Mouse (Mus musculus) embryonic facial prominence, embryonic 13.5 days (tissue): ENCODE results near the gene 5430419D17Rik. TPM values are rescaled to one million over a fixed set of nuclear protein-coding genes. Genes with fewer than 3 reads are reported as not detected.

Source experiments
- ATAC-seq: fragments of 200-750 bp; cut with Nextera tagmentation; 2 replicates; pipeline ENCODE4 v1.8.0; 2017; ENCODE audit warnings: low read depth; ENCODE audit not compliant: insufficient number of reproducible peaks, insufficient read depth, low FRiP score, low TSS enrichment
- H3K27ac ChIP-seq: fragments of 300-500 bp; sonication (generic); 2 replicates; pipeline ENCODE4 v1.5.1; 2015; ENCODE audit warnings: moderate library complexity, mild to moderate bottlenecking, inconsistent platforms
- H3K27me3 ChIP-seq: fragments of 300-500 bp; sonication (generic); 2 replicates; pipeline ENCODE4 v1.6.1; 2015; ENCODE audit warnings: mild to moderate bottlenecking, inconsistent platforms
- H3K36me3 ChIP-seq: fragments of 300-500 bp; sonication (generic); 2 replicates; pipeline ENCODE4 v1.6.1; 2015; ENCODE audit warnings: mild to moderate bottlenecking, inconsistent platforms
- H3K4me1 ChIP-seq: fragments of 300-500 bp; sonication (generic); 2 replicates; pipeline ENCODE4 v1.6.1; 2015; ENCODE audit warnings: inconsistent platforms
- H3K4me2 ChIP-seq: fragments of 300-500 bp; sonication (generic); 2 replicates; pipeline ENCODE4 v1.6.1; 2015; ENCODE audit warnings: moderate library complexity, mild to moderate bottlenecking, inconsistent platforms
- H3K4me3 ChIP-seq: fragments of 300-500 bp; sonication (generic); 2 replicates; pipeline ENCODE4 v1.5.1; 2015; ENCODE audit warnings: mild to moderate bottlenecking, inconsistent platforms
- H3K9ac ChIP-seq: fragments of 300-500 bp; sonication (generic); 2 replicates; pipeline ENCODE4 v1.6.1; 2015; ENCODE audit warnings: mild to moderate bottlenecking, inconsistent platforms
- H3K9me3 ChIP-seq: fragments of 300-500 bp; sonication (generic); 2 replicates; pipeline ENCODE4 v1.6.1; 2016; ENCODE audit warnings: inconsistent platforms
- WGBS: fragments of 180-500 bp; shearing (Covaris S2); methylation state at CpG from one replicate; pipeline ENCODE4 v1.1.7; 2015; ENCODE audit warnings: mixed read lengths; 5-methylcytosine and 5-hydroxymethylcytosine counted together
- polyA plus RNA-seq: library from polyadenylated mRNA; unstranded; fragments of >200 nt; fragmentation: Nextera tagmentation; extraction: Ambion mirVana; gene quantifications from 2 replicates; pipeline ENCODE4 v1.2.1, GENCODE M21; 2015

Gene 5430419D17Rik
- polyA plus RNA-seq, 1 experiment from 2014 or later = not detected

GRCm38 (mm10) chr7:131223086-131223485 lies 48.9 kb downstream of the 5430419D17Rik start:
- Histone ChIP-seq H3K9ac (no peak overlapping the region), H3K4me3 (no peak overlapping the region), H3K4me1 (no peaks in the 10 kb centered on the region), H3K9me3 (no peaks in the 10 kb centered on the region), H3K27me3 (no peaks in the 10 kb centered on the region; the same call in 1 of the 2 replicates), H3K27ac (no peak overlapping the region), H3K36me3 (no peaks in the 10 kb centered on the region), H3K4me2 (no peak overlapping the region)
- whole genome bisulfite sequencing = 83% methylated on average over 5 of the region's 5 CpGs
- ATAC-seq = no peak

DNA sequence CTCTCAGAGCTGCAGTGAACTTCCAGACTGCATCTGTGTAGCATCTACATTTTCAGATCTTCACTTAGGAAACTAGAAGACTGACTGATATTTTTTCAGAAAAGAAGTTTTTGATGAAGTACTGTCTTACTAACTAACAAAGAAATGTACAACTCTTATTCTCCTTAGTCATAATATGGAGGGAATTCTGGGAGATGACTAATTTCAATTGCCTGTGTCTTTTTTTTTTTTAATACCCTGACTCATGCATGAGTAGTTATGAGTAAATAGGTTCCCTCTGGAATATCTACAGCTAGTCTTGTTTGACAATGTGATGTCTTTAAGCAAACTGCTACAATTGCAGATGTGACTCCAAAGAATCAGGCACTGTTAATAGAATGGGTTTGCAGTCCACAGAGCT lies 61.9 kb downstream of the 5430419D17Rik start:
- Histone ChIP-seq H3K4me2 (no peak overlapping the region), H3K9ac (no peak overlapping the region), H3K4me1 (no peaks in the 10 kb centered on the region), H3K27ac (no peak overlapping the region), H3K4me3 (no peak overlapping the region), H3K27me3 (0 out of 2 replicates have a peak, but pooled peaks cover 3% of the 10 kb centered on the region), H3K9me3 (no peaks in the 10 kb centered on the region), H3K36me3 (no peaks in the 10 kb centered on the region)
- ATAC-seq = no peak

DNA sequence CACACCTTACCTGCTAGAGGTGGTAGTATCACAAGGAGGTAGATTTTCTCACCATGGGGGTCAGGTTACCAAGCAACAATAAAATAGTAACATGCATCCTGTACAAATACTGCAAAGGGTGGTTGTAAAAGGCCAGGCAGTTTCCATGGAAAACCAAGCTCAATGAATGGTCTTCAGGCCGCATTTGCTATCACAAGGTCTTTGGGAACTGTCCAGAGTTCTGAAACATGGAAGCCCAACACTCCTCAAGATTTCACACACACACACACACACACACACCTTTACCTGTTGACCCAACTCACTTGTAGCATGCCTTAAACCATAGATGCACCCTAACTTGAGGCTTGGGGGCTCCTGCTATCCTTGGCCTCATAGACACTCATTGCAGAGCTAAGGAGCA lies 70.8 kb downstream of the 5430419D17Rik start:
- H3K27me3 ChIP-seq = no peaks in the 10 kb centered on the region
- 15% methylated on average over 1 of the region's 1 CpGs for WGBS
- no peak for ATAC-seq
- no peak overlapping the region for H3K4me2 ChIP-seq
- no peaks in the 10 kb centered on the region for H3K4me1 ChIP-seq
- no peaks in the 10 kb centered on the region for H3K36me3 ChIP-seq
- H3K27ac ChIP-seq = no peak overlapping the region
- no peaks in the 10 kb centered on the region for H3K9me3 ChIP-seq
- no peak overlapping the region for H3K9ac ChIP-seq
- H3K4me3 ChIP-seq = no peak overlapping the region

DNA sequence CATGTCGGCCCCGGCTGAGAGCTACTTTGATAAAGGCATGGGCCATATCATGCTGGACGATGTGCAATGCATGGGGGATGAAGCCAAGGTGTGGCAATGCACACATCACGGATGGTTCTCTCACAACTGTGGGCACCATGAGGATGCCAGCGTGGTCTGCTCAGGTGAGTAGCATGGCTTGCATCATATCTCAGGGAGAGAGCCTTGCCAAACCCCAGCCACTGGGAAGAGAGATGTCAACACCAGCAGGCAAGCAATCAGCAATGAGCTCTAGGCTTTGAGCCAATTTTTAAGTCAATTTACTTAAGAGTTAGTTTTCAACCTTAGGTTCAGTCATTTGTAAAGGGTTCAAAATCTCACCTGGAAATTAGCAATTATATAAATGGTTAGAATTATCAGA lies 82.6 kb downstream of the 5430419D17Rik start:
- H3K36me3 ChIP-seq = no peaks in the 10 kb centered on the region
- H3K9me3 ChIP-seq = no peaks in the 10 kb centered on the region
- H3K9ac ChIP-seq = no peak overlapping the region
- no peak for ATAC-seq
- H3K4me3 ChIP-seq = no peak overlapping the region
- H3K27ac ChIP-seq = no peak overlapping the region
- H3K4me1 ChIP-seq = no peaks in the 10 kb centered on the region
- H3K27me3 ChIP-seq = no peaks in the 10 kb centered on the region
- WGBS = 89% methylated on average over 5 of the region's 5 CpGs
- H3K4me2 ChIP-seq = no peak overlapping the region

DNA sequence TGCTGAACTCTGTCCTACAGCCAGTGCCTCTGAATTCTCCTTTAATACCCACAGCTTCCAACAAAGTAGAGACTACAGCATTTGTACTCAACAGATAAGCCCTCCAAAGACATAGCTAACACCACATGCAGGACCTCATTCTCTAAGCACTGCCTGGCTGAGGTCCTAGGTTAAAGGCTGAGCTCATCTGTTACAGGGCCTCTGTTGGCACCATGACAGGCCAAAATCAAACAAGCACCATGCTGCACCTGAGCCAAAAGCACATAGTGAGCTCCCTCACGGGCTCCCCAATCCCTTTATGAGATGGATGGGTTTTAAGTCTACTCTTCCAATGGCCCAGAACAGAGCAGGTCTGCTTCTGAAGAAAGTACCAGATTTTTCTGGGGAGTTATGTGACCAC lies 83.1 kb downstream of the 5430419D17Rik start:
- WGBS = 69% methylated on average over 1 of the region's 1 CpGs
- no peak overlapping the region for H3K9ac ChIP-seq
- H3K27me3 ChIP-seq = no peaks in the 10 kb centered on the region
- no peaks in the 10 kb centered on the region for H3K9me3 ChIP-seq
- no peak overlapping the region for H3K27ac ChIP-seq
- H3K36me3 ChIP-seq = no peaks in the 10 kb centered on the region
- ATAC-seq = no peak
- H3K4me1 ChIP-seq = no peaks in the 10 kb centered on the region
- H3K4me2 ChIP-seq = no peak overlapping the region
- H3K4me3 ChIP-seq = no peak overlapping the region

GRCm38 (mm10) chr7:131260946-131261345 lies 86.7 kb downstream of the 5430419D17Rik start:
- ATAC-seq = no peak
- WGBS = 68% methylated on average over 6 of the region's 6 CpGs
- no peak overlapping the region for H3K4me2 ChIP-seq

GRCm38 (mm10) chr7:131264251-131264650 lies 90.0 kb downstream of the 5430419D17Rik start:
- H3K9ac ChIP-seq = no peak overlapping the region
- H3K4me3 ChIP-seq = no peak overlapping the region
- no peaks in the 10 kb centered on the region for H3K4me1 ChIP-seq
- no peak for ATAC-seq
- H3K36me3 ChIP-seq = no peaks in the 10 kb centered on the region
- no peak overlapping the region for H3K4me2 ChIP-seq
- WGBS = 81% methylated on average over 4 of the region's 4 CpGs
- no peaks in the 10 kb centered on the region for H3K27me3 ChIP-seq
- H3K9me3 ChIP-seq = no peaks in the 10 kb centered on the region
- H3K27ac ChIP-seq = no peak overlapping the region

More at GRCm38 (mm10) chr7:131260946-131261345, 86.7 kb downstream of the 5430419D17Rik start:
- H3K9me3 ChIP-seq = no peaks in the 10 kb centered on the region
- H3K4me1 ChIP-seq = no peaks in the 10 kb centered on the region
- no peak overlapping the region for H3K4me3 ChIP-seq
- no peak overlapping the region for H3K9ac ChIP-seq
- no peaks in the 10 kb centered on the region for H3K36me3 ChIP-seq
- H3K27ac ChIP-seq = no peak overlapping the region
- no peaks in the 10 kb centered on the region for H3K27me3 ChIP-seq

- H3K9me3 ChIP-seq = no peaks in the 10 kb centered on the region
- H3K27ac ChIP-seq = no peak overlapping the region
- no peak overlapping the region for H3K4me2 ChIP-seq
- H3K4me3 ChIP-seq = no peak overlapping the region
- WGBS = 76% methylated on average over 4 of the region's 4 CpGs
- H3K36me3 ChIP-seq = no peaks in the 10 kb centered on the region
- no peak overlapping the region for H3K9ac ChIP-seq
- H3K4me1 ChIP-seq = no peaks in the 10 kb centered on the region
- no peaks in the 10 kb centered on the region for H3K27me3 ChIP-seq
- ATAC-seq = no peak
These were observed 91.6 kb downstream of the 5430419D17Rik start for GRCm38 (mm10) chr7:131265851-131266250.

GRCm38 (mm10) chr7:131297151-131297550 lies 122.9 kb downstream of the 5430419D17Rik start:
- Histone ChIP-seq H3K27ac (no peak overlapping the region), H3K36me3 (no peaks in the 10 kb centered on the region), H3K4me1 (no peaks in the 10 kb centered on the region), H3K4me2 (no peak overlapping the region), H3K9ac (no peak overlapping the region), H3K4me3 (no peak overlapping the region), H3K9me3 (no peaks in the 10 kb centered on the region), H3K27me3 (no peaks in the 10 kb centered on the region)
- WGBS = 73% methylated on average over 8 of the region's 8 CpGs
- no peak for ATAC-seq

DNA sequence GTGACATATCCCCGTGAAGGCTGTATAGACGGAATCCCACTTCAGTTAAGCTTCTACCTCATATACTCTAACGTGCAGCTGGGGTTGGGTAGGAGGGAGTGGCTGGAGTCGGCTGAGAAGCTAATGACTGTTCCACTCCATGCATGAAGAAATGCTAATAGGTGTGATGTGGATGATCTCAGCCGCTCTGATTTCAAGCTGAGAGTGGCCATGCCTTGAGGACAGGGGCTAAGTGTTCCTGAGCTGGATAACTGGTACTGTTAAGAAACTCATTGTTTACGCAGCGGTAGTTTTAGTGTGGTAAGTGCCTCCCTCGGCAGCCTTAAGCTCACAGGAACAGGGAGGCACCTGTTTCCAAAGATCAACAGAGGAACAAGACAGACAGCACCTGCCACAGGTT lies 129.1 kb downstream of the 5430419D17Rik start:
- Histone ChIP-seq H3K9me3 (no peaks in the 10 kb centered on the region), H3K9ac (no peak overlapping the region), H3K4me2 (no peak overlapping the region), H3K4me1 (no peaks in the 10 kb centered on the region), H3K36me3 (no peaks in the 10 kb centered on the region), H3K27ac (no peak overlapping the region), H3K27me3 (no peaks in the 10 kb centered on the region), H3K4me3 (no peak overlapping the region)
- no peak for ATAC-seq
- 74% methylated on average over 8 of the region's 8 CpGs for WGBS

DNA sequence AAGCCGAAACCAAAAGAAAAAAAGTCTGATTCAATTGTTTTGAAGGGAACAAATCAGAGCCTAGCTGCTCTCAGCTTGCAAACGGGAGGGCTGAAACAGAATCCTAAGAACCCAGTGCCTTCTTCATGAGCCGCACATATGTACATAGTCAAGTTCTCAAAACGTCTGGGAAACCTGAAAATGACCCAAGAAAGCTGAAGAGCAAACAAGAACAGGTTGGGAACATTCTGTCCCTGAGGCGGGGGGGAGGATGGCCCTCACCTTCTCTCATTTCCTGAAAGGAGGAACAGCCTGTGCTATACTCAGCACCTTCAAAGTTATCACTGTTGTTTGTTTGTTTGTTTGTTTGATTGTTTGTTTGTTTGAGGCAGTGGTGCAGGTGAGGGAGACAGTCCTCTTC lies 132.5 kb downstream of the 5430419D17Rik start:
- Histone ChIP-seq H3K4me1 (no peaks in the 10 kb centered on the region), H3K27me3 (no peaks in the 10 kb centered on the region), H3K36me3 (no peaks in the 10 kb centered on the region), H3K9ac (no peak overlapping the region), H3K4me2 (no peak overlapping the region), H3K9me3 (no peaks in the 10 kb centered on the region), H3K4me3 (no peak overlapping the region), H3K27ac (no peak overlapping the region)
- no peak for ATAC-seq
- 74% methylated on average over 5 of the region's 5 CpGs for WGBS

- WGBS = 64% methylated on average over 7 of the region's 7 CpGs
- H3K4me1 ChIP-seq = 0 out of 2 replicates have a peak, but pooled peaks cover 2% of the 10 kb centered on the region
- no peaks in the 10 kb centered on the region for H3K9me3 ChIP-seq
- no peak for ATAC-seq
- H3K27me3 ChIP-seq = no peaks in the 10 kb centered on the region
- H3K4me3 ChIP-seq = no peak overlapping the region
- H3K9ac ChIP-seq = no peak overlapping the region
- H3K4me2 ChIP-seq = no peak overlapping the region
- no peaks in the 10 kb centered on the region for H3K36me3 ChIP-seq
- H3K27ac ChIP-seq = no peak overlapping the region
These were observed 140.3 kb downstream of the 5430419D17Rik start for GRCm38 (mm10) chr7:131314493-131314892.

- Histone ChIP-seq H3K9ac (no peak overlapping the region), H3K4me1 (no peaks in the 10 kb centered on the region), H3K9me3 (no peaks in the 10 kb centered on the region), H3K4me2 (no peak overlapping the region), H3K36me3 (no peaks in the 10 kb centered on the region), H3K4me3 (no peak overlapping the region), H3K27me3 (no peaks in the 10 kb centered on the region), H3K27ac (no peak overlapping the region)
- WGBS = 67% methylated on average over 12 of the region's 12 CpGs
- no peak for ATAC-seq
These were observed 143.4 kb downstream of the 5430419D17Rik start for GRCm38 (mm10) chr7:131317587-131317986.
